Mouse (Mus musculus): Measurements from ENCODE around the gene Sufu. TPM values are rescaled to one million over a fixed set of nuclear protein-coding genes. Genes with fewer than 3 reads are reported as not detected.

The Sufu gene
- polyA plus RNA-seq, 2 experiments = 30.6 to 35.5 TPM

DNA sequence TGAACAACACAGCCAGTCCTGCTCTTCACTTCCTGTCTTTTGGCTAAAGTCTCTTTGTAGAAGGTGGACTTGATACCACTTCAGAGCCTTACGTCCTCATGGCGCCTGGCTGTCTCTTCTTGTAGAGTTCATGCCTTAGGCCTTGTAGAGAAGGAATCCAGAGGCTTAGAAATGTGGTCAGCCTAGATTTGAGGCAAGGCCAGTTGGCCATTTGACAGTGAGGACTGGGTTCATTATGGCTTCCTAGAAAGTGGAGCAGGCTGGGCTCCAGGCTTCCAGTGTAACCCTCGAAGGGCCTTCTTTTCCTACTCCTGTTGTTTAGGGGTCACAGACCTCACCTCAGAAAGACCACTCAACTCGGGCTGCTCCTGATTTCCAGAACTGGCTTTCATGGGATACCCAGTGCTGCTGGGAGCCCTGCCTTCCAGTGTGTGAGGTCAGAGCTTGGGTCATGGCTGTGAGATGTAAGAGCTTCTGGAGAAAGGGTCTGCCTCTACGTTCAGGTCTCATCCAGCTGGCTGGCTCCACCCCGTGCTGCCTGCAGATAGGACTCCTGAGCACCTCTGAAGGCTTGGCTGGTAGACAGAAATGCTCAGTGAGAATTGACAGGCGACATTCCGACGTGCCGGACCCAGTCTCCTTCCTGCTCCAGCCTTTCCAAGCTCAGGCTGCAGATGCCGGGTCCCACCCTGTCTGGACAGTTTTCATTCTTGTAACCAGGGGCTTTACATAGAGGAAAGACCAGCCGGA is 15.5 kb downstream of the Sufu start:
- H3K36me3 ChIP-seq (ENCODE audit: control insufficient read depth, insufficient read depth, low read length) = peaks cover 36% of the 10 kb centered on the region
- no peak overlapping the region for H3K4me2 ChIP-seq (replicated peaks; ENCODE audit: low read depth, low read length, severe bottlenecking)
- DNase-seq (ENCODE audit: low spot score) = no peak
- no peaks in the 10 kb centered on the region for H3K27me3 ChIP-seq (ENCODE audit: control insufficient read depth, insufficient read depth, low read length)
- no peak for ATAC-seq (ENCODE audit: low FRiP score, low read depth)
- H3K27ac ChIP-seq (replicated peaks; ENCODE audit: low read depth, low read length) = no peak overlapping the region
- no peak overlapping the region for H3K9ac ChIP-seq (ENCODE audit: low read depth, low read length, severe bottlenecking)
- no peaks in the 10 kb centered on the region for H3K4me1 ChIP-seq (ENCODE audit: control insufficient read depth, insufficient read depth, low read length)
- H3K4me3 ChIP-seq (replicated peaks; ENCODE audit: low read length) = no peak overlapping the region
- TF ChIP-seq POLR2A (IDR thresholded peaks at IDR 0.05; ENCODE audit: borderline replicate concordance, extremely low read depth, insufficient read depth, insufficient read length) = no peak
- H3K9me3 ChIP-seq (ENCODE audit: control insufficient read depth, low read length) = no peaks in the 10 kb centered on the region
- 81% methylated on average over 12 of the region's 12 CpGs for WGBS

- WGBS = 93% methylated on average over 2 of the region's 2 CpGs
- H3K36me3 ChIP-seq (ENCODE audit: control insufficient read depth, insufficient read depth, low read length) = peaks cover 23% of the 10 kb centered on the region
Observed at GRCm38 (mm10) chr19:46413969-46414368, 17.3 kb downstream of the Sufu start.

GRCm38 (mm10) chr19:46414486-46414885 is 17.8 kb downstream of the Sufu start:
- no peak overlapping the region for H3K9ac ChIP-seq (ENCODE audit: low read depth, low read length, severe bottlenecking)
- no peak for TF ChIP-seq POLR2A (IDR thresholded peaks at IDR 0.05; ENCODE audit: borderline replicate concordance, extremely low read depth, insufficient read depth, insufficient read length)
- ATAC-seq (ENCODE audit: low FRiP score, low read depth) (no peak), DNase-seq (ENCODE audit: low spot score) (no peak)
- peaks cover 18% of the 10 kb centered on the region for H3K36me3 ChIP-seq (ENCODE audit: control insufficient read depth, insufficient read depth, low read length)
- no peaks in the 10 kb centered on the region for H3K4me1 ChIP-seq (ENCODE audit: control insufficient read depth, insufficient read depth, low read length)
- no peaks in the 10 kb centered on the region for H3K9me3 ChIP-seq (ENCODE audit: control insufficient read depth, low read length)
- H3K27ac ChIP-seq (replicated peaks; ENCODE audit: low read depth, low read length) = no peak overlapping the region
- WGBS = 87% methylated on average over 8 of the region's 8 CpGs
- no peak overlapping the region for H3K4me2 ChIP-seq (replicated peaks; ENCODE audit: low read depth, low read length, severe bottlenecking)
- H3K27me3 ChIP-seq (ENCODE audit: control insufficient read depth, insufficient read depth, low read length) = no peaks in the 10 kb centered on the region
- no peak overlapping the region for H3K4me3 ChIP-seq (replicated peaks; ENCODE audit: low read length)

More at GRCm38 (mm10) chr19:46413969-46414368, 17.3 kb downstream of the Sufu start:
- Histone ChIP-seq H3K9me3 (ENCODE audit: control insufficient read depth, low read length) (no peaks in the 10 kb centered on the region), H3K4me1 (ENCODE audit: control insufficient read depth, insufficient read depth, low read length) (no peaks in the 10 kb centered on the region), H3K9ac (ENCODE audit: low read depth, low read length, severe bottlenecking) (no peak overlapping the region), H3K4me3 (replicated peaks; ENCODE audit: low read length) (no peak overlapping the region), H3K27me3 (ENCODE audit: control insufficient read depth, insufficient read depth, low read length) (no peaks in the 10 kb centered on the region), H3K4me2 (replicated peaks; ENCODE audit: low read depth, low read length, severe bottlenecking) (no peak overlapping the region), H3K27ac (replicated peaks; ENCODE audit: low read depth, low read length) (no peak overlapping the region)
- ATAC-seq (ENCODE audit: low FRiP score, low read depth) = no peak
- TF ChIP-seq POLR2A (IDR thresholded peaks at IDR 0.05; ENCODE audit: borderline replicate concordance, extremely low read depth, insufficient read depth, insufficient read length) = no peak
- no peak for DNase-seq (ENCODE audit: low spot score)

DNA sequence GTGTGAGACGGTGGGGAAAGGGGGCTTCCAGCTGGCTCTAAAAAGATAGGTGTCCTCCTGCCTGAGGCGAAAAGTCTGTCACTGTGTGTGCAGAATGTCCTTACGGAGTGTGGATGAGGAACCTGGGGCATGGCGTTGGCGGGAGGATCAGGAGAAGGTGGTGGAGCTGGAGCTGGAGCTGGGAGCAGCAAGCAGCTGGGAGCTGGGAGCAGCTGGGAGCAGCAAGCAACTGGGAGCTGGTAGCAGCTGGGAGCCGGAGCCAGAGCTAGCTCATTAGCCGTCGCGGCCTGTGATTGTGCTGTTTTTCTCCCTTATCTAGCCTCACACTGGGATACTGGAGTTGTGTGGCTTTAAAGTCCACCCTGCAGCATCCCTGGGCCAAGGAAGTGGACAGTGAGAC is 19.6 kb downstream of the Sufu start:
- ATAC-seq (ENCODE audit: low FRiP score, low read depth) (no peak), DNase-seq (ENCODE audit: low spot score) (no peak)
- H3K9me3 ChIP-seq (ENCODE audit: control insufficient read depth, low read length) = no peaks in the 10 kb centered on the region
- H3K4me2 ChIP-seq (replicated peaks; ENCODE audit: low read depth, low read length, severe bottlenecking) = no peak overlapping the region
- H3K36me3 ChIP-seq (ENCODE audit: control insufficient read depth, insufficient read depth, low read length) = peaks cover 3% of the 10 kb centered on the region; the same call in 1 of the 2 replicates
- no peak overlapping the region for H3K27ac ChIP-seq (replicated peaks; ENCODE audit: low read depth, low read length)
- H3K4me3 ChIP-seq (replicated peaks; ENCODE audit: low read length) = no peak overlapping the region
- no peak overlapping the region for H3K9ac ChIP-seq (ENCODE audit: low read depth, low read length, severe bottlenecking)
- no peak for TF ChIP-seq POLR2A (IDR thresholded peaks at IDR 0.05; ENCODE audit: borderline replicate concordance, extremely low read depth, insufficient read depth, insufficient read length)
- no peaks in the 10 kb centered on the region for H3K27me3 ChIP-seq (ENCODE audit: control insufficient read depth, insufficient read depth, low read length)
- H3K4me1 ChIP-seq (ENCODE audit: control insufficient read depth, insufficient read depth, low read length) = no peaks in the 10 kb centered on the region
- 68% methylated on average over 9 of the region's 9 CpGs for WGBS

GRCm38 (mm10) chr19:46418051-46418450 is 21.4 kb downstream of the Sufu start:
- WGBS = 83% methylated on average over 4 of the region's 4 CpGs
- Histone ChIP-seq H3K9ac (ENCODE audit: low read depth, low read length, severe bottlenecking) (no peak overlapping the region), H3K4me1 (ENCODE audit: control insufficient read depth, insufficient read depth, low read length) (peaks cover 15% of the 10 kb centered on the region), H3K4me2 (replicated peaks; ENCODE audit: low read depth, low read length, severe bottlenecking) (no peak overlapping the region), H3K36me3 (ENCODE audit: control insufficient read depth, insufficient read depth, low read length) (peaks cover 3% of the 10 kb centered on the region; the same call in 1 of the 2 replicates), H3K27me3 (ENCODE audit: control insufficient read depth, insufficient read depth, low read length) (no peaks in the 10 kb centered on the region), H3K4me3 (replicated peaks; ENCODE audit: low read length) (no peak overlapping the region), H3K9me3 (ENCODE audit: control insufficient read depth, low read length) (no peaks in the 10 kb centered on the region), H3K27ac (replicated peaks; ENCODE audit: low read depth, low read length) (no peak overlapping the region)
- TF ChIP-seq POLR2A (IDR thresholded peaks at IDR 0.05; ENCODE audit: borderline replicate concordance, extremely low read depth, insufficient read depth, insufficient read length) = no peak
- ATAC-seq (ENCODE audit: low FRiP score, low read depth) (no peak), DNase-seq (ENCODE audit: low spot score) (no peak)
